Mouse (Mus musculus) ES-Bruce4 (cell line): ENCODE results near the gene Trat1.

Experiments used
- CTCF ChIP-seq: IDR thresholded peaks from one replicate; pipeline ENCODE4 v1.8.1; 2011; ENCODE audit warnings: low read depth, low read length
- EP300 ChIP-seq: IDR thresholded peaks from 2 replicates; pipeline ENCODE4 v1.6.1; 2011; ENCODE audit warnings: low read depth, low read length; ENCODE audit not compliant: insufficient read depth
- POLR2A ChIP-seq: IDR thresholded peaks from one replicate; pipeline ENCODE4 v1.8.1; 2011; ENCODE audit warnings: low read length; ENCODE audit not compliant: insufficient read depth

- TF ChIP-seq CTCF (no peak), POLR2A (no peak), EP300 (no peak)
These were observed 40.1 kb upstream of the Trat1 start for GRCm38 (mm10) chr16:48811881-48812436.
